Mouse (Mus musculus) megakaryocyte progenitor cell, adult 5-6 weeks (primary cell): ENCODE data around the gene Cdan1. TPM values are rescaled to one million over a fixed set of nuclear protein-coding genes. Genes with fewer than 3 reads are reported as not detected.

Experiments
- ATAC-seq: replicated peaks from 2 replicates; pipeline ENCODE4 v1.8.0; 2016; ENCODE audit warnings: mild to moderate bottlenecking, moderate TSS enrichment, inconsistent platforms; ENCODE audit not compliant: poor library complexity
- total RNA-seq, 2 experiments: library from RNA; stranded (forward) in 1 of 2; stranded (reverse) in 1 of 2; fragments of 157-497, 149-512 nt in 1 of 2; fragments of 200-1000 nt in 1 of 2; gene quantifications; 2 replicates each; pipeline versions ENCODE4 v1.2.3 to v1.2.4; 2015 to 2017

Gene Cdan1
- total RNA-seq, 2 experiments from 2014 or later, result 13.0 to 14.4 TPM

DNA sequence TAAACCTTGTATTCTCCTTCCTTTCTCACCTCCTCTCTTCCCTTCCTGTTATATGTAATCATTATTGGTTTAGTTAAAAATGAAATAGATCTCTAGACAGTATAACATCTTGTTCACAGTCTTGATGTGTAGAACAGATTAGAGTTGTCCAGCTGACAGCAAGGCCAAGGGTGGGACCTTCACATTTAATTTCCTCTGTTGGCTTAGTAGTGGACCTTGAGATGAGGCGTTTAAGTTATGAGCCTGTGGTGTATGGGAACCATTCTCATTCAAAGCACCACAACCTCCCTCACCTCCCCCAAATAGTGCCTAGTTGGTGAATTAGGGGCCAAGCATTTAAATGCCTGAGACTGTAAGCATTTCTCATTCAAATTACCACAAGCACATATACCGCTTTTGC, 182.5 kb downstream of the Cdan1 start:
- no peak for ATAC-seq

Other genes starting within 250 kb of the Cdan1 start
- 28.5 and 29.9 TPM in 2 replicates for gene Haus2, start 240.7 kb downstream of the Cdan1 start, total RNA-seq (2015)
- 17.6 and 17.7 TPM in 2 replicates for gene Haus2, start 240.7 kb downstream of the Cdan1 start, total RNA-seq (2017)
- gene Lrrc57, start 240.6 kb downstream of the Cdan1 start, total RNA-seq (2015), result 21.4 and 25.6 TPM in 2 replicates
- 16.5 and 22.9 TPM in 2 replicates for gene Lrrc57, start 240.6 kb downstream of the Cdan1 start, total RNA-seq (2017)
- gene Stard9, start 221.0 kb downstream of the Cdan1 start, total RNA-seq (2015), result 1.2 and 2.5 TPM in 2 replicates
- 1.3 TPM in 2 replicates for gene Stard9, start 221.0 kb downstream of the Cdan1 start, total RNA-seq (2017)
- gene Ttbk2, start 476 bp upstream of the Cdan1 start, total RNA-seq (2015), result 4.0 and 5.2 TPM in 2 replicates
- gene Ttbk2, start 476 bp upstream of the Cdan1 start, total RNA-seq (2017), result 4.5 and 7.4 TPM in 2 replicates
- 24.7 and 27.1 TPM in 2 replicates for gene Ubr1, start 120.6 kb upstream of the Cdan1 start, total RNA-seq (2015)
- gene Ubr1, start 120.6 kb upstream of the Cdan1 start, total RNA-seq (2017), result 21.1 and 28.5 TPM in 2 replicates
- 4.2 and 4.3 TPM in 2 replicates for gene Tmem62, start 126.9 kb upstream of the Cdan1 start, total RNA-seq (2015)
- 6.4 and 12.4 TPM in 2 replicates for gene Tmem62, start 126.9 kb upstream of the Cdan1 start, total RNA-seq (2017)
- 44.2 and 50.1 TPM in 2 replicates for gene Ccndbp1, start 158.3 kb upstream of the Cdan1 start, total RNA-seq (2015)
- gene Ccndbp1, start 158.3 kb upstream of the Cdan1 start, total RNA-seq (2017), result 33.5 and 38.1 TPM in 2 replicates
- 1.7 and 2.4 TPM in 2 replicates for gene Epb42, start 186.9 kb upstream of the Cdan1 start, total RNA-seq (2015)
- 1.4 and 4.2 TPM in 2 replicates for gene Epb42, start 186.9 kb upstream of the Cdan1 start, total RNA-seq (2017)
- gene Tgm5, start 235.7 kb upstream of the Cdan1 start, total RNA-seq (2015), result not detected in 2 replicates
- not detected in 2 replicates for gene Tgm5, start 235.7 kb upstream of the Cdan1 start, total RNA-seq (2017)